Mouse (Mus musculus): ENCODE results near the gene Hist1h2be.

GRCm38 (mm10) chr13:23541497-23541896 is 79.4 kb downstream of the Hist1h2be start:
- TF ChIP-seq EP300 (IDR thresholded peaks at IDR 0.05; ENCODE audit: low read depth) (no peak), CTCF (IDR thresholded peaks at IDR 0.05; ENCODE audit: low read depth) (no peak)

All from liver, postnatal 0 days (tissue).